Mouse (Mus musculus): ENCODE data around the gene Tob2.

Gene Tob2

GRCm38 (mm10) chr15:81860471-81861135, 2.0 kb upstream of the Tob2 start:
- DNase-seq (ENCODE audit: low spot score in 2 of 2), result peak in 1 of 2 experiments; percentile 27

DNA sequence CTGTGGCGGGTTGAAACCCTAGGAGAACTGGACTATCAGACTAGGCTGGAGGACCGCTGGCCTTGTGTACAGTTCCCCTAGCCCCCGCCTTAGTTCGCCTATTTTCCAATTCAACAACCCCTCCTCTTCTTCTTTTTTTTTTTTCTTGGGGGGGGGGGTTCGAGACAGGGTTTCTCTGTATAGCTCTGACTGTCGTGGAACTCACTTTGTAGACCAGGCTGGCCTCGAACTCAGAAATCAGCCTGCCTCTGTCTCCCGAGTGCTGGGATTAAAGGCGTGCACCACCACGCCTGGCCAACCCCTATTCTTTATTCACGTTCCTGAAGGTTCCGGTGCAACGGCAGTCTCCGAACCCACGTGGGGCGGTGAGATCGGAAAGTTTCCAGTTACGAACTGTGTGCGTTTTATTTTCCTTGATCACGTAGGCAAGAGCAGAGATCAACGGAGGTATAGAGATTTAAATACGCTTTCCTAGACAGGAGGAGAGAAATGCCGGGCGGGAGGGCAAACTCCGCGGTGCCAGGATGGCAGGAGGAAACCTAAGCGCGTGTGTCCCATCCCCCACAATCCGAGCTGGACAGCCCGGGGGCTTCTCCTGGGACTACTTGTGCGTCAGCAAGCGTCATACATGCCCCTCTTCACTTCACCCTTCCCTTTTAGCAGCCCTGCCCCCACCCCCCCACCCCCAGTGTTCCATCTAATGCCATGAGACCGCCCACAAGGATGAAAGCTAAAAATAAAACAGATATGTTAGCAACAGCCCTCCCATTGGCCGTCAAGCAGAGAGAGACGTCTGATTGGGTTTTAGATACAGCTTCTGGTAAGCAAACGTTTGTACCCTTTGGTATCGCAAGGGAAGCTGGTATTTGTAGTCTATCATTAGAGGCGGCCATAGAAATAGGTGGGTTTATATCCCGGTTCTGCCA, 997 bp upstream of the Tob2 start:
- DNase-seq (ENCODE audit: low spot score in 2 of 2), result peak; percentile 73 to 75

GRCm38 (mm10) chr15:81858138-81858516, 469 bp downstream of the Tob2 start:
- DNase-seq (ENCODE audit: low spot score in 2 of 2), result peak; percentile 92 to 93

DNA sequence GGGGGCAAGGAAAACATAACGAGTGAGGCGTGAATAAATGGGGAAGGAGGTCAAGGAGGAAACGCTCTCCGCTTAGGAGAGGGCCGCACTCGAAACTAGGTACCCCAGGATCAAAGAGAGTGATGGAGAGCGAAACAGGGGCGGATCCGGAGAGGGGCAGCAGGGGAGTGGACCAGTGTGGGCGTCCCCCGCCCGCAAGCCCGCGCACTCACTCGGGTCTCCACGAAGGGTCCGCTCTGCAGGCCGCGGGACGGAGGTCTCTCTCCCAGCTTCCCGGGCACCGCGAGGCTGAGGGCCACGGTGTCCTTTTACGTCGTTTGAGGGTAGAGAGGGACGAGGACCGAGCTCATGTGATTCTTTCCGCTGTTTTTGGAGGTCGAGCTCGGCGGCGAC, 876 bp downstream of the Tob2 start:
- no peak for DNase-seq (ENCODE audit: low spot score in 2 of 2)

- peak; percentile 41 to 46 for DNase-seq (ENCODE audit: low spot score in 2 of 2)
Observed at GRCm38 (mm10) chr15:81856938-81857723, 1.5 kb downstream of the Tob2 start.

DNA sequence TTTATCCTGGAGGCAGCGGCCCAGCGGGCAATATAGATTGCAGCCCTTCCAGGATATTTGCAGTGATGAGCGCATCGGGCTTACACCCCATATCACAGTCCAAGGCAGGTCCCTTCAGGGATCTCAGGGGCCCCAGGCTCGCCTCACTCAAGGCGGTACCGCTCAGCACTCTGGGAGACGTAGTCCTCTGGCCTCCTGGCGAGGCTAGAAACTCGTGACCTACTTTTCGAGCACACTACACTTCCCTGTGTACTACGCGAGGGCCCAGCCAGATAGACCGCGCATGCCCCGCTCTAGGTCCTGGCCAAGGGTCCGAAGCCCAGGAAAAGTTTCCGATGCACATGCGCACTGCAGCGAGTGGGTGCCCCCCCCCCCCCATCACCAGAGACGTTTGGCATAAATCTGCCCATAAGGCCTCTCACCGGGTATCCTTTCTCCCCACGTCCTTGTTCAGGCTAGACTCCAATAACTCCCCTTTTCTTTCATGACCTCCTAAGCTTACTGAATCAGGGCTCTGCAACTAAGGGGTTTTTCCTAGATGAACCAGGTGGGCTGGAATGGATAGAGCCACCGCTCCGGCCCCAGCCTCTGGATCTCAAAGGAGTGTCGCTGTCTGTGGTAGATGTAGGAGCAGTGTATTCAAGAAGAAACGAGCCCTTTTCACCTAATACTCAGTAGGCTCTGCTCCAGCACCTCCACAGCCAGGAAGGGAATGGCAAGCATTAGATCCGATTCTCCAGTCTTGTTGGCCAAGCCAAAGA, 2.4 kb downstream of the Tob2 start:
- peak; percentile 55 to 86 for DNase-seq (ENCODE audit: low spot score in 2 of 2)

- DNase-seq (ENCODE audit: low spot score in 2 of 2), result no peak
Observed at GRCm38 (mm10) chr15:81853081-81853480, 5.5 kb downstream of the Tob2 start.

DNA sequence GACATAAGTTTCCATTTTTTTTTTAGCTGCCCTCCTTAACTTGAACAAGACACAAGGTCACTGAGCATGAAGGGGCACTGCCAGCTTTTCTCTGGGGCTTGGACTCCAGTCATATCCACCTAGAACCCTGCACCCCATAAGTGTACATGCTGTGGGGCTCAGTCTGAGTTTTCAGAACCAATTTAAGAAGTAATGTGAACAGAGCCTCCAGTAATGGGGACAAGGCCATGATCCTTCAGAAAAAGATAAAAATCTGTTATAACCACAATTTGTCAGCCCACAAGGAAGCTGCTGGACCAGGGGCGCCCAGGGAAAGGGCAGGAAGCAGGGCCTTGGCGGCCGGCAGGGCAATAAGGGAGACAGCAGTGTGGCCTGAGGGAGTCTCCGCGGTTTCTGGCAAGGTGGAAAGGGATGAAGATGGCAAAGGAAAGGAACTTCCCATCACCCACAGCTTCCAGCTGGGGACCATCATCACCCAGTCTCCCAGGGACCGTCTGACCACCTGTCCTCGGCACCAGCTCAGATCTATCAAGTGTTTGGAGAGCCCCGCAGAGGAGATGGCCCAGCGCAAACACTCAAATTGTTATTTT, 6.1 kb downstream of the Tob2 start:
- no peak for DNase-seq (ENCODE audit: low spot score in 2 of 2)

DNA sequence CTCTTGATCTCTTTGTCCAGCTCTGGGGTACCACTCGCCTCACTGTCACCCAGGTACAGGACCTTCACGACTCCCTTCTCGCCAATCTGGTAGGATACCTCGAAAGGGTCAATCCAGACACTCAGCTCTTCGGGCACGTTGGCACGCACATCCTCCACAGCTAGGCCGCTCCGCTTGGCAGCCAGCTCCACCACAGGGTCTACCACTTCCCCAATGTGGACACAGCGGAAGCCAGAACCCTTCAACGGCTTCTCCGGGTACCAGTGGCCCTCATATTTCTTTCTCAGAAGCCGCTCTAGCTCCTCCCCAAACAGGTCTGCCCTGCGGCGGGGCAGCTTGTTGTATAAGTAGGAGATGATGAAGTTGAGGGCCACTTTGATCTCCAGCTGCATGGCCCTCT, 7.2 kb downstream of the Tob2 start:
- DNase-seq (ENCODE audit: low spot score in 2 of 2), result no peak

- DNase-seq (ENCODE audit: low spot score in 2 of 2), result no peak
Observed at GRCm38 (mm10) chr15:81850718-81851117, 7.9 kb downstream of the Tob2 start.

DNA sequence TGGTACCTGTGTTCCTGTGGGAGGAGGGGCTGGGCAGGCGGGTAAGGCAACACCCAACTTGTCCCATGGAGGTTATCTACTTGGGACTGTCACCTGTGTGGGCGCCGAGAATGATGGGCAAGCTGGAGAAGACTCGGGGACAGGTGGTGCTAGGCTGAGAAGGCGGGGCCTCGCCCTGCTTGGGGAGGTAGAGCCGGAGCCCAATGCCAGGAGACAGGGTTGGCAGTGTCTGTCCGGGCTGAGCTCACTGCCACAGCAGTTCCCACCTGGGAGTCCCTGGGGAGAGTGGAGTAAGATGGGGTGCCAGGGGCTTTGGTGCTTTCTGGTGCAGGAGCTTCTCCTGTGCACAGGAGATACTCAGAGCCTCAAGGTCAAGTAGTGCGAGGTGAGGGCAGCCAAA, 9.5 kb downstream of the Tob2 start:
- DNase-seq (ENCODE audit: low spot score in 2 of 2), result no peak

DNA sequence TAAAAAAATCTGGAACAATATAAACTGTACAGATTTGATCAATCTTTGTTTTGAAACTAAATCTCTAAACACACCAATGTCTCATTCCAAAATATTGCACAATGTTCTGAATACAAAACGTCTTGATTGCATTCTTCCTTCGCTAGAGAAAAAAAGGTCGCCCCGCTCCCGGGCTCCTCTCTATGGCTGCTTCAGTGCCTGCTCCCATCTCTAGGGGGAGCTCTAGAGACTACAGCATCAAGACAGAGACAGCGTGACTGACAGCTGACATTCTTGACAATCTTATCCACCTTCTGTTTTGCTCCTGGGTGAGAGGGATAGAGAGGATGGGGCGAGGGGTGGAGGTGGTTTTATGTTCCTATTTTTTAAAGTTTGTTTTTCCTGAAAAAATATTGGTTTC, 10.3 kb downstream of the Tob2 start:
- DNase-seq (ENCODE audit: low spot score in 2 of 2), result peak; percentile 51 to 78

DNA sequence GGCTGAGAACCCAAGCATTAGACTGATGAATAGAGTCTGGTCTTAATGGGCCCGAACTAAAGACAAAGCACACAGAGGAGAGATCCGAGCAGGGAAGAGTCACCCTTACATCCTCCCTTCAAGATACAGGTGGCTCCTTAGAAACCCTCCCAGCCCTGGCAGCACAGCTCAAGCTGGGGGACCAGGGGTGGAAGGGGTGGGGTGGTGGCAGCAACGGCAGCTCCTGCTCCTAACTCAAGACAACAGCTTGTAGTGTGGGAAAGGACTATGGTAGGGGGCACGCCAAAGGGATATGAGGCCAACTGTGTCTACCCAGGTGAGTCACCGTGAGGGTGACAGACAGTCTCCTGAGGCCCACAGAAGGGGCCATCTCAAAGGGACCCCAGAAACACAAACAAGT, 10.7 kb downstream of the Tob2 start:
- no peak for DNase-seq (ENCODE audit: low spot score in 2 of 2)

DNA sequence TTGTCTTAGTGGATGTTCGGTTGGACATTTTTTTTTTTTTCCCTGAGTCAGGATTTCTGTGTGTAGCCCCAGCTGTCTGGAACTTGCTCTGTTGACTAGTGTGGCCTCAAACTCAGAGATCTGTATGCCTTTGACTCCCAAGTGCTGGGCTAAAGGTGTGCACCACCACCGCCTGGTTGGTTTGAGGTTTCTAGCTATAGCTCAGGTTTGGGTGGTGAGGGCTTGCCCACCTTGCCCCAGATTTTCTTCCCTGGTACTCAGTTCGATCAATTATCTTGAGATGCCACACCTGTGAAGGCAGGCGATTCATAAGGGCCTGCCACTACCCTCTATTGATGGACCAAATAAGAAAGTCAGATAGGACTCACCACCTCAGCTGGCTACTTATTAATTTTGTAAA, 11.4 kb downstream of the Tob2 start:
- no peak for DNase-seq (ENCODE audit: low spot score in 2 of 2)

GRCm38 (mm10) chr15:81846755-81847154, 11.8 kb downstream of the Tob2 start:
- no peak for DNase-seq (ENCODE audit: low spot score in 2 of 2)

DNA sequence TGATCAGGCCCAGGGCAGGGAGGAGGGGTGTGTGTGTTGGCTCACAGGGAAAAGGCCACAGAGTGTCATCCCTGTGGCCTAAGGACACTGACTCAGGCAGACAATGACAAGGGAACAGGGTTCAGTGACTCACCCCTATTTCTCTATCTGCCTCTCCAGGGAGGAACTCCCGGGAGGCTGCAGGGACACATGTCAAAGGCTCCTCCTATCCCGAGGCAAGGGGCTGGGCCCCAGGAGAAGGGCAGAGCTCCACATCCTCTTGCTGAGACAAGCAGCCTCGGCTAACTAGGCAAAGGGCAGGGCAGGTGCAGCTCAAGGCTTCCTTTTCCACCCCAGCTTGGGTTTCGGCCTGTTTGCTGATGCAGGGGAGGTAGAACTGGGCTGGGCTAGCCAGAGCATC, 12.9 kb downstream of the Tob2 start:
- no peak for DNase-seq (ENCODE audit: low spot score in 2 of 2)

DNA sequence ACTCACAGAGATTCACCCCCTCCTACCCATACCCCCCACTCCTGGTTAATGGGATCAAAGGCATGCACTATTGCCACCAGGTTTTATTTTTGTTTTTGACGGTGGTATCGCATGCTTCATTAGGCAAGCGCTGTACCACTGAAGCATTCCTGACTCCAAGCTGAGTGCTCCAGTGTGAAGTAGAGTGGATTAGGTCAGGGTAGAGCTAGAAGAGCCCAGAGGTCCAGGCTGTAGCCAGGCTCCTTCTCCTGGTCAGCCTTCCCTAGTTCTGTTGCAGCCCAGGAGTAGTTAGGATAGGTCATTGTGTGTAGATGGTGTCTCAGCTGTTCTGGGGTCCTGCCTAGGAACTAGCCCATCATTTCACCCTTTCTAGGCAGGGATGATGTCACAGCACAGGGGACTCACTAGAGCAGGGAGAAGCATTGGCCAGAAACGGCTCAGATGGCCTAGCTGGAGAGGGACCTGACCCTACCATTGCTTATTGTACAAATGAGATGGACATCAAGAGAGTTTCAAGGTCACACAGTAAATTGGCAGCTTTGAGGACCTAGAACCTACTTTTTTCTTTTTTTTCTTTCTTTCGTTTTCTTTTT, 13.5 kb downstream of the Tob2 start:
- no peak for DNase-seq (ENCODE audit: low spot score in 2 of 2)

DNA sequence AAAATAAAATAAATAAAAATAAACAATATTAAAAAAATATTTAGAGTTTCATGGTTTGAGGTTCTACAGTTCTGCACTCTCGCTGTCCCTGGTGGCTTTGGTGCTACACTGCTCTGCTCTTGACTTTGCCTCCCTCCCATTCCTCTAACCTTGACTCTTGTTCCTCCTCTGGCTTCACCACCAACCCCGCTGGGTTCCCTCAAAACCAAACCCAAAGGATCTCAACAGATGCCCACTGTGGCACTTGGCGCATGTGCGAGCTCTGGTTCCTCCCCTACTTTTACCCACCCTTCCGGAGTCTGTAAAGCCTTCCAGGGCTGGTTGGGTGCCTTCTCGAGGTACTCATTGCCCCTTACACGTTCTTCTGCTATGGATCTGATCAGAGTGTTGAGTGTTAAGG, 16.3 kb downstream of the Tob2 start:
- no peak for DNase-seq (ENCODE audit: low spot score in 2 of 2)

GRCm38 (mm10) chr15:81840306-81840705, 18.3 kb downstream of the Tob2 start:
- no peak for DNase-seq (ENCODE audit: low spot score in 2 of 2)

DNA sequence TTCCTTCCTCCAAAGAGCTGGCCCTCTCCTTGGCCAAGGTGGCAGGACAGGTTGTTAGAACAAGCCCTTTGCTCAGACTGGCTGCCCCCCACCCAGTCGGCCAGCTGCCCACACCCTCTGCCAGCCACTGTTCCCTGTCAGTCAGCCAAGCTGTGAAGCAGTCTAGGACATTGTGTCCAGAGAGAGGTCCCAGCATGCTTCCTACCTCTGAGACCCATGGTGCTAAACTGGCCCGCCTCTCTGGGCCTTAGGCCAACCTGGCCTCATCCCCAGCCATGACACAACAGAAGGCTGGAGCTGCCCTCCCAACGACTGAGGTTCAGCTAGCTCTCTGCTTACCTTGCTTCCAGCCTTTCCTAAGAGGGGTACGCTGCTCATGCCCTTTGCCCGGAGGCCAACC, 19.0 kb downstream of the Tob2 start:
- no peak for DNase-seq (ENCODE audit: low spot score in 2 of 2)
